Mouse (Mus musculus): ENCODE measurements at regions not wholly inside any gene's neighbourhood (a gene's known extent, or its start where the extent isn't known, plus 50 kb on each side); places are given as distances from the start of the nearest gene placed in this dataset.

- WGBS, result 77% methylated on average over 22 of the region's 22 CpGs
- Histone ChIP-seq H3K27ac (replicated peaks; ENCODE audit: insufficient read depth, low read depth, low read length) (no peak overlapping the region), H3K4me3 (ENCODE audit: insufficient read depth, low read depth, low read length) (no peak overlapping the region), H3K27me3 (ENCODE audit: control insufficient read depth, insufficient read depth, low read length) (no peaks in the 10 kb centered on the region), H3K9ac (ENCODE audit: low read depth, low read length) (no peak overlapping the region), H3K36me3 (ENCODE audit: control insufficient read depth, insufficient read depth, low read length) (no peaks in the 10 kb centered on the region), H3K79me2 (ENCODE audit: control insufficient read depth, insufficient read depth, low read length) (no peaks in the 10 kb centered on the region), H3K4me1 (ENCODE audit: control insufficient read depth, insufficient read depth, low read length) (no peaks in the 10 kb centered on the region)
- no peak for DNase-seq (ENCODE audit: extremely low read depth, low read depth, low spot score)
- TF ChIP-seq CTCF (IDR thresholded peaks at IDR 0.05; ENCODE audit: low read depth, low read length) (no peak), POLR2A (IDR thresholded peaks at IDR 0.05; ENCODE audit: extremely low read depth, insufficient read depth, low read length) (no peak)
Measured at GRCm38 (mm10) chr4:114766643-114767393, 54.7 kb upstream of the Gm12830 start.
